Mouse (Mus musculus): Measurements from ENCODE around the gene Nanp. TPM values are rescaled to one million over a fixed set of nuclear protein-coding genes. Genes with fewer than 3 reads are reported as not detected.

Gene Nanp
- polyA plus RNA-seq, 1 experiment from 2014 or later, result 49.2 TPM

- no peak overlapping the region for H3K9ac ChIP-seq (replicated peaks)
- H3K36me3 ChIP-seq (replicated peaks; ENCODE audit: insufficient read depth, low read length), result no peaks in the 10 kb centered on the region
- TF ChIP-seq CTCF (IDR thresholded peaks at IDR 0.05; ENCODE audit: low read depth), result no peak
- no peak for TF ChIP-seq EP300 (IDR thresholded peaks at IDR 0.05; ENCODE audit: low read depth)
- 78% methylated on average over 4 of the region's 4 CpGs for WGBS (ENCODE audit: insufficient replicate concordance)
- no peaks in the 10 kb centered on the region for H3K9me3 ChIP-seq (ENCODE audit: low read length)
- no peak overlapping the region for H3K4me3 ChIP-seq (ENCODE audit: low read depth, low read length)
- DNase-seq (no peak), ATAC-seq (no peak)
- H3K4me2 ChIP-seq (ENCODE audit: low read depth, low read length), result no peak overlapping the region
- H3K27me3 ChIP-seq (ENCODE audit: insufficient read depth, low read length), result no peaks in the 10 kb centered on the region
- no peak overlapping the region for H3K27ac ChIP-seq (ENCODE audit: low read depth)
- no peaks in the 10 kb centered on the region; the same call in 1 of the 2 replicates for H3K4me1 ChIP-seq (ENCODE audit: insufficient read depth)
Observed at GRCm38 (mm10) chr2:150991050-150991449, 48.1 kb downstream of the Nanp start.

GRCm38 (mm10) chr2:150990506-150990905 lies 48.7 kb downstream of the Nanp start:
- Histone ChIP-seq H3K27ac (ENCODE audit: low read depth) (no peak overlapping the region), H3K4me2 (ENCODE audit: low read depth, low read length) (no peak overlapping the region), H3K9me3 (ENCODE audit: low read length) (no peaks in the 10 kb centered on the region), H3K4me3 (ENCODE audit: low read depth, low read length) (no peak overlapping the region), H3K9ac (replicated peaks) (no peak overlapping the region), H3K36me3 (replicated peaks; ENCODE audit: insufficient read depth, low read length) (no peaks in the 10 kb centered on the region), H3K27me3 (ENCODE audit: insufficient read depth, low read length) (no peaks in the 10 kb centered on the region), H3K4me1 (ENCODE audit: insufficient read depth) (no peaks in the 10 kb centered on the region; the same call in 1 of the 2 replicates)
- TF ChIP-seq EP300 (IDR thresholded peaks at IDR 0.05; ENCODE audit: low read depth) (no peak), CTCF (IDR thresholded peaks at IDR 0.05; ENCODE audit: low read depth) (no peak)
- ATAC-seq, result no peak
- 86% methylated on average over 2 of the region's 2 CpGs for WGBS (ENCODE audit: insufficient replicate concordance)
- DNase-seq, result no peak

- H3K9me3 ChIP-seq (ENCODE audit: low read length), result no peaks in the 10 kb centered on the region
- no peaks in the 10 kb centered on the region for H3K36me3 ChIP-seq (replicated peaks; ENCODE audit: insufficient read depth, low read length)
- TF ChIP-seq CTCF (IDR thresholded peaks at IDR 0.05; ENCODE audit: low read depth) (no peak), EP300 (IDR thresholded peaks at IDR 0.05; ENCODE audit: low read depth) (no peak)
- no peak overlapping the region for H3K9ac ChIP-seq (replicated peaks)
- no peaks in the 10 kb centered on the region for H3K27me3 ChIP-seq (ENCODE audit: insufficient read depth, low read length)
- 99% methylated on average over 2 of the region's 2 CpGs for WGBS (ENCODE audit: insufficient replicate concordance)
- peaks cover 7% of the 10 kb centered on the region; the same call in 1 of the 2 replicates for H3K4me1 ChIP-seq (ENCODE audit: insufficient read depth)
- no peak overlapping the region for H3K4me3 ChIP-seq (ENCODE audit: low read depth, low read length)
- H3K27ac ChIP-seq (ENCODE audit: low read depth), result no peak overlapping the region
- H3K4me2 ChIP-seq (ENCODE audit: low read depth, low read length), result no peak overlapping the region
- no peak for DNase-seq
- no peak for ATAC-seq
Observed at GRCm38 (mm10) chr2:150985359-150985758, 53.8 kb downstream of the Nanp start.

- no peak for TF ChIP-seq CTCF (IDR thresholded peaks at IDR 0.05; ENCODE audit: low read depth)
- TF ChIP-seq EP300 (IDR thresholded peaks at IDR 0.05; ENCODE audit: low read depth), result no peak
- H3K4me1 ChIP-seq (ENCODE audit: insufficient read depth), result peaks cover 14% of the 10 kb centered on the region; the same call in 1 of the 2 replicates
- no peaks in the 10 kb centered on the region for H3K27me3 ChIP-seq (ENCODE audit: insufficient read depth, low read length)
- peak; percentile 7 for DNase-seq
- no peaks in the 10 kb centered on the region for H3K36me3 ChIP-seq (replicated peaks; ENCODE audit: insufficient read depth, low read length)
- no peak overlapping the region for H3K9ac ChIP-seq (replicated peaks)
- no peak for ATAC-seq
- no peak overlapping the region for H3K4me2 ChIP-seq (ENCODE audit: low read depth, low read length)
- H3K27ac ChIP-seq (ENCODE audit: low read depth), result no peak overlapping the region
- no peaks in the 10 kb centered on the region for H3K9me3 ChIP-seq (ENCODE audit: low read length)
- H3K4me3 ChIP-seq (ENCODE audit: low read depth, low read length), result no peak overlapping the region
Observed at GRCm38 (mm10) chr2:150982051-150982450, 57.1 kb downstream of the Nanp start.

- TF ChIP-seq CTCF (IDR thresholded peaks at IDR 0.05; ENCODE audit: low read depth) (no peak), EP300 (IDR thresholded peaks at IDR 0.05; ENCODE audit: low read depth) (peak; percentile 78)
- 45% methylated on average over 7 of the region's 7 CpGs for WGBS (ENCODE audit: insufficient replicate concordance)
- H3K27me3 ChIP-seq (ENCODE audit: insufficient read depth, low read length), result no peaks in the 10 kb centered on the region
- H3K4me3 ChIP-seq (ENCODE audit: low read depth, low read length), result no peak overlapping the region
- ATAC-seq (peak; percentile 38), DNase-seq (peak; percentile 13)
- H3K9ac ChIP-seq (replicated peaks), result no peak overlapping the region
- H3K4me1 ChIP-seq (ENCODE audit: insufficient read depth), result peaks cover 14% of the 10 kb centered on the region; the same call in 1 of the 2 replicates
- no peaks in the 10 kb centered on the region for H3K9me3 ChIP-seq (ENCODE audit: low read length)
- no peak overlapping the region for H3K4me2 ChIP-seq (ENCODE audit: low read depth, low read length)
- no peak overlapping the region for H3K27ac ChIP-seq (ENCODE audit: low read depth)
- no peaks in the 10 kb centered on the region for H3K36me3 ChIP-seq (replicated peaks; ENCODE audit: insufficient read depth, low read length)
Observed at GRCm38 (mm10) chr2:150981524-150981923, 57.7 kb downstream of the Nanp start.

GRCm38 (mm10) chr2:150979861-150980620 lies 59.2 kb downstream of the Nanp start:
- Histone ChIP-seq H3K9ac (replicated peaks) (no peak overlapping the region), H3K27me3 (ENCODE audit: insufficient read depth, low read length) (no peaks in the 10 kb centered on the region), H3K27ac (ENCODE audit: low read depth) (no peak overlapping the region), H3K4me2 (ENCODE audit: low read depth, low read length) (no peak overlapping the region), H3K9me3 (ENCODE audit: low read length) (no peaks in the 10 kb centered on the region), H3K36me3 (replicated peaks; ENCODE audit: insufficient read depth, low read length) (no peaks in the 10 kb centered on the region), H3K4me3 (ENCODE audit: low read depth, low read length) (no peak overlapping the region), H3K4me1 (ENCODE audit: insufficient read depth) (peaks cover 14% of the 10 kb centered on the region; the same call in 1 of the 2 replicates)
- TF ChIP-seq CTCF (IDR thresholded peaks at IDR 0.05; ENCODE audit: low read depth) (no peak), EP300 (IDR thresholded peaks at IDR 0.05; ENCODE audit: low read depth) (no peak)
- WGBS (ENCODE audit: insufficient replicate concordance), result 82% methylated on average over 14 of the region's 14 CpGs
- DNase-seq (peak; percentile 11), ATAC-seq (no peak)

Other genes with a start within 250 kb of the Nanp start
- 24.5 and 25.6 TPM in 2 replicates for gene Abhd12, start 134.7 kb downstream of the Nanp start, polyA plus RNA-seq (2015; fragmentation: Nextera tagmentation; extraction: Ambion mirVana)
- 16.6 and 18.7 TPM in 2 replicates for gene Gins1, start 134.0 kb downstream of the Nanp start, polyA plus RNA-seq (2015; fragmentation: Nextera tagmentation; extraction: Ambion mirVana)
- gene Ninl, start within 50 bp of the Nanp start, polyA plus RNA-seq (2015; fragmentation: Nextera tagmentation; extraction: Ambion mirVana), result 2.3 and 4.0 TPM in 2 replicates
- gene Gm14151, start 53.0 kb upstream of the Nanp start, polyA plus RNA-seq (2015; fragmentation: Nextera tagmentation; extraction: Ambion mirVana), result not detected in 2 replicates
- gene Gm14147, start 58.8 kb upstream of the Nanp start, polyA plus RNA-seq (2015; fragmentation: Nextera tagmentation; extraction: Ambion mirVana), result not detected in 2 replicates